Mouse (Mus musculus): ENCODE results near the gene Gtpbp10.

Gene Gtpbp10

DNA sequence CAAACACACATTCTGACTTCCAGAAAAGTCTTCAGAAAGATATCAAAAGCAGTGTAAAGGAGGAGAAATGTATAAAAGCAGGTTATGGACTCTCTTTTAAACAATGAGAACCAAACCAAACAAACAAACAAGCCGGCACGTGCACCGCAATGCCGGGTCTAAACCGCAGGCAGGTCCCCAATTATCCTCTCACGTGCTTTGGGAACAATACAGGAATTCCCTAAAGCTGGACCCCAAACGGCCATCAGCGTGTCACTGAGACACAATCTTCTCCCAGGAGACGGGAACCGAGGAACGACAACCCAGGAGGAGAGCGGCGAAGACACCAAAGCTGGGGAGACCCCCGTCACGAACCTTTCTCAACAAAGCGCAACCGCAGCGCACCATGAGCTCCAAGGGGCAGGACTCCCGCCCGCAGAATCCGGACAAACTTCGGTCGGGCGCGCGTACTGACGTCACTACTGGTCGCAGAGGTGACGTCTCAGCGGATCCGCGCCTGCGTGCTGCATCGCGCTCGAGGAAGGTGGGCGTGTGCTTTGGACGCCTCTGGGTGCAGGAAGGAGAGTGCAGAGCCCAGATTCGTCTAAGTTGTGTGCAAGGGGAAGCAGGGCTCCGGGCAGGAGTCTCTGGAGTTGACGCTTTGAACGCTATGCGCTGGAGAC is at the start of gene Gtpbp10:
TSS of gene Gtpbp10 (minus strand) at position 460 of the 662 bp plus-strand sequence.
- DNase-seq (ENCODE audit: low read depth, low spot score) = peak; percentile 97

DNA sequence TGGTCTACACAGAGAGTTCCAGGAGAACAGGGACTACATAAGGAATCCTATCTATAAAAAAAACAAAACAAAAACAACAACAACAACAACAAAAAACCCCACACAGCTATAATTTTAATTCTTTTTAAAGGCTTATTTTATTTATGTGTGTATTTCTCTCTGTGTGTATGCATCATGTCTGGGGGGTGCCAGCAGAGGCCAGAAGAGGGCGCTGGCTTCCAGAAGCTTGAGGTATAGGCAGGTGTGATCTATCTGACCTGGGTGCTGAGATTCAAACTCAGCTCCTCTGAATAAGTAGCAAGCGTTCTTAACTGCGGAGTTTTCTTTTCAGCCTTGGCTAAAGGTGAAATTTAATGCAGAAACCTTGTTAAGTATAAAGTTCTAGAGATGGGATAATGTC is 28.3 kb upstream of the Gtpbp10 start:
- DNase-seq (ENCODE audit: low read depth, low spot score) = peak; percentile 56

DNA sequence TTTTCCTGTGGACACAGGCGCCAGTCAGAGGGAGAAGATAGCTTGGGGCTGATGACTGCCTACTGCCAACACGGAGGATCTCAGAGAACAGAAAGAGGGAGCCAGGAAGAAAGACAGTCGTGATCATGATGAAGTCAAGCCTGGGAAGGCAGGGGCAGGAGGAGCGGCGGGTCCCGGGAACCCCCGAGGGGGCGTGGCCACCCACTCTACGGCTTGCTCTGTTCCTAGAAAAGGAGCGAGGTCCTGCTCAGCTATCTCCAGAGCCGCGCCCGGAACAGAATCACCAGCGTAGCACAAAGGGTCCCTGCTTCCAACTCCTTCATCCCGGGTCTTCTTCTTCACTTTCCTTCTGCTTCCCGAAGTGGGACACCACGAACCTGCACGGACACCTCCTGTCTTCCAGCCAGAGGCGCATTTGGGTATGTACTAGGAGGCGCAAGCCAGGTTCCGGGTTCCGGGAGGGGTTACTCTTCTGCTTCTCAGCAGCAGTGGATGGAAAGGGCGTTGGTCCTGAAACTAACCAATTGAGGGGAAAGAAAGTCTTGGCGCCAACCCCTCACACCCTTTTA is 14.5 kb upstream of the Gtpbp10 start, which contains the start of gene Gm8773:
TSS of gene Gm8773 (plus strand) at position 51 of the 569 bp plus-strand sequence.
- DNase-seq (ENCODE audit: low read depth, low spot score) = peak; percentile 68

DNA sequence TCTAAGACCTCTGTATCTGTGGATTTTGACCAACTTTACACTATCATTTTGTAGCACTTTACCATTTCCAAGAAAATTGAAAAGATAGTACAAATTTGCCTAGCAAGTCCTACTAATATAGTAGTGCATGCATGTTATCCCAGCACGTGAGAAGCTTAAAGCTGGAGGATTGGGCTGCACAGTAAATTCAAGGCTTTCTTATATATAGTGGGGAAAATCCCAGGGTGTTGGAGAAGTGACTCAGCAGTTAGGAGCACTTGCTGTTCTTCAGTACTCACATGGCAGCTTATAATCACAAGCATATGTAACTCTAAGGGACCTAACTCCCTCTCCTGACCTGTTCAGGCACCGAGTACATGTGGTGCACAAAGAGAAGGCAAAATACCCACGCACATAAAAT is 3.1 kb upstream of the Gtpbp10 start:
- DNase-seq (ENCODE audit: low read depth, low spot score) = no peak

DNA sequence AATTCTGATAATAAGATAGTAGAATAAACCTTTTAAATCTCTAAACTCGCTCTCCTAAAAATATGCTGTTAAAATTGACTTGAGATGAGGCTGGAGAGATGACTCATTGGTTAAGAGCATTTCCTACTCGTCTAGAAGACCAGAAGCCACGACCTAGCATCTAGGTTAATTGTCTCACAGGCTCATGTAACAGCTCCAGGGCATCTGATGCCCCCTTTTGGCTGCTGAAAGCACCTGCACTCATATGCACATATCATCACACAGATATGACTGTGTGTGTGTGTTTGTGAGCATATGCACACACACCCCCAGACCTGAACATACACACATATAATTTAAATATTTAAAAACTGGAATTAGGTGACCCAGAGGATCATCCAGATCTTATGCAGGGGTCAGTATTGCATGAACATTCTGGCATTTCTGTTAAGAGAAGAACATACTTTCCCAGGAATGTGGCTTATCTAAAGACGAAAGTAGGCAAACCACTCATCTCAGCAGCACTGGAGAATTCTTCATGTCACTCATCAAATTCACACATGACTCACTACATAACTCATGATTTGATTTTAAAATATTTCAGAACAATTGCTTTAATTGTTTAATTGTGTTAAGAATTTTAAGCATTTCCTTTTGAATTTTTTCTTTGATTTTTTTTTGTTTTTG is 1.8 kb upstream of the Gtpbp10 start:
- DNase-seq (ENCODE audit: low read depth, low spot score) = peak; percentile 61

DNA sequence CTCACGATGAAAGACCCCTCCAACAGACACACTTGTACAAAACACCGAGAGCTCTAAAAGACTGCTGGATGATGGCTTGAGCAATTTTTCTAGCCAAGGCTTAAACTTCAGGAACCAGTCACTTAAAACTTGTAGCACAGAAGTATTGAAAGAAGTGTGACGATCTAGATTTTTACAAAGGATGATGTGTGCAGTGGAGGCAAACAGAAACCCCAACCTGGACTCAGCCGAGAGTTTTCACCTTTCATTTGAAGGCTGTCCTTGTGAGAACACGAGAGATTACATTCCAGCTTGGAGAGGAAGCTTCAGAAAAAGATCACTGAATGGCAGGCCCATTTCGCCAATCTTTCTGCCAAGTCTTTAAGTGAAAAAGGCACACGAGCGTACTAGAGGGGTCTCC is 460 bp upstream of the Gtpbp10 start:
- no peak for DNase-seq (ENCODE audit: low read depth, low spot score)

DNA sequence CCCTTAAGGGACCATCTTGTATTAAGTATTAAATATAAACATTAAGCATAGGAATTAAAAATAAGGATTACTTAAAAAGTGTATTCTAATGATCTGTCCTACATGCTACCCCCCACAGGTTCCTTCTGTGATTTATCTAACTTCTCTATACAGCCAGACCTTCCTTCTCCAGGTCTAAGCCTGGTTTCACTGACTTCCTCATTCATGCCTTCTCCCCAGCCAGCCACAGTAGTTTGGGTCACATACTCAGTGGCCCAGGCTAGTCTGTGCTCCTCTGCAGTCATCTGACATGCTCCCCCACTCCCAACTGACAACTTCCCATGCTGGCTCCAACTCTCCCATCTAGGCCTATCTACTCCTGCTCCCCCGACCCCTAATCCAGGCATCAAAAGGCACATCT is 8.2 kb downstream of the Gtpbp10 start:
- DNase-seq (ENCODE audit: low read depth, low spot score) = no peak

DNA sequence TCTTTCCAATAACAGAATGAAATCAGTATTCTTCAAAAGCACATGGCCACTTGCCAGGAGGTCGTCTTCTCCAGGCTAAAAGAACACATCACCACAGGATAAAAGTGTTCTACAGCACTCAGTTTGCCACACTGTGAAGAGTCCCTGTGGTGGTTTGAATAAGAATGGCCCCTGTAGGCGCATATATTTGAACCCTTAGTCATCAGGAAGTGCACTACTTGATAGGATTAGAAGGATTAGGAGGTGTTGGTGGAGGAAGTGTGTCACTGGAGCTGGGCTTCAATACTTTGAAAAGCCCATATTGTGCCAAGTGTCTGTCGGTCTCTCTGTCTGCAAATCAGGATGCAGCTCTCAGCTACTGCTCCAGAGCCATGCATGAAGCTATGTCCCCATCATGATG is 19.0 kb downstream of the Gtpbp10 start:
- DNase-seq (ENCODE audit: low read depth, low spot score) = peak; percentile 12

DNA sequence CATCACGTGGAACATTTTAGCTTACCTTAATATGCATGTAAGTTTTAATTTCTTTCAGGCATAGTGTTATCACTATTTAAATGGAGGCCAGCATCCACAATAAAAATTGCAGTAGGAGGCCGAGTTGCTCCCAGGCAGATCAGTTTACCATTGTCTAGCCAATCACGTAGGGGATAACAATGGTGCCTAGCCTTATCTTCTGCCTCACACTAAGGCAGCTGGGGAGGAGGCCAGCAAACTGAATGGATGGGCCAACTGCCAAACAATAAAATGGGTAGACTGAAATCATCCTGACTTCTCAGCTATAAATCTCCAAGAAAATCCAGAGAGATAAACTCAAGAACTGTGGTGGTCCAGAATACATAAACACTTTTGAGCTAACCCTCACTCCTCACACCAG is 19.6 kb downstream of the Gtpbp10 start:
- no peak for DNase-seq (ENCODE audit: low read depth, low spot score)

DNA sequence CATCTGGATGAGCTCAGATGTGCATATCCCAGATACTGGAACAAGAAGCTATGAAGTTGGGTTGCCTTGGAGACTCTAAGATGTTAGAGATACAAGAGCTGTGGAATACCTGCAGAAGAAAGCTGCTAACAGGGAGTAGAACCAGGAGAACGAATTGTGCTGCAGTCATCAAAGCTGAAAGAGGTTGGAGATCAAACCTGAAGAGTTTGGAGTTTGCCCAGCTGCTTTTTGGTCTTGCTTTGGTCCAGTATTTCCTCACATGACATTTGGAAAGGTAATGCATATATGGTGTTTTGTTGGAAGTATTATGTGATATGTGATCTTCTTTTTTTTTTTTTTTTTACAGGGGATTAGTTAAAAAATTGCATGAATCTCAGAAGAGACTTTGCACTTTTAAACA is 23.2 kb downstream of the Gtpbp10 start:
- DNase-seq (ENCODE audit: low read depth, low spot score) = no peak

DNA sequence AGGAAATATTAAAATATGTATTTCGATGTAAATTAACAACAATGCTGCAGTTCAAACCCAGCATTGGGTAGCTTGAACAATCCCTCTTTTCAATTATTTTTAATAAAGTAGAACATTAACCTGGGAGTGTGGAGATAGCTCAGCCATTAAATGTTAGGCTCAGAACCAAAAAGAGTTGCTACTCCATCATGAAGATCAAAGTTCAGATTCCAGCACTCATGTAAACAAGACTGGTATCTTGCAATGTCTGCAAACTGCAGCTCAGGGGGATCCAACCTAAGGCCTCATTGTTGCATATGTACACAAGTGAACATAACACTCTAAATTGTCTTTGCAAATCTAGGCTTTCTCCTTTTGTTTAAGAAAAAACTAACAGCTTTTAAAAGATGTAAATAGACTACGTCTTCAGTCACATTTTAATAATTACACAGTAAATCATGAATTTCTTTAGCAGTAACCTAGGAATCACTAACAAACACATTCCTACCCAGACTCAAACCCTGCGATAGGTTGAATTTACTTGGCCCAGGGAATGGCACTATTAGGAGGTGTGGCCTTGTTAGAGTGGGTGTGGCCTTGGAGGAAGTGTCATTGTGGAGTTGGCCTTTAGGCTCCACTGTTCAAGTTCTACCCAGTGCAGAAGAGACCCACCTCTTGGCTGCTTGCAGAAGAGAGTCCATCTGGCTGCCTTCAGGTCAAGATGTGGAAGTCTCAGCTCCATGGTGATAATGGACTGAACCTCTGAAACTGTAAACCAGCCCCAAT is 25.5 kb downstream of the Gtpbp10 start:
- DNase-seq (ENCODE audit: low read depth, low spot score) = peak; percentile 17

DNA sequence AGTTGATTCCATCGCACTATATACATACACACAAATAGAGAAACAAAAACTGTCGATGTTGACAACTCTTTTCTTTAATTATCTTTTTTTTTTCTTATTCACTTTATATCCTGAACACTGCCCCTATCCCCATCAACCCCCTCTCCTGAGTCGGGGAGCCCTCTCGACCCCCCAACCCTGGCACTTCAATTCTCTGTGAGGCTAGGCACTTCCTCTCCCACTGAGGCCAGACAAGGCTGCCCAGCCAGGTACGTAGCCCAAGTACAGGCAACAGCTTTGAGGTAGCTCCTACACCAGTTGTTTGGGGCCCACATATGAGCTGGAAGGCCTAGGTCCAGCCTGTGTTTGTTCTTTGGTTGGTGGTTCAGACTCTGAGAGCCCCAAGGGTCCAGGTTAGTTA is 43.9 kb downstream of the Gtpbp10 start:
- no peak for DNase-seq (ENCODE audit: low read depth, low spot score)

DNA sequence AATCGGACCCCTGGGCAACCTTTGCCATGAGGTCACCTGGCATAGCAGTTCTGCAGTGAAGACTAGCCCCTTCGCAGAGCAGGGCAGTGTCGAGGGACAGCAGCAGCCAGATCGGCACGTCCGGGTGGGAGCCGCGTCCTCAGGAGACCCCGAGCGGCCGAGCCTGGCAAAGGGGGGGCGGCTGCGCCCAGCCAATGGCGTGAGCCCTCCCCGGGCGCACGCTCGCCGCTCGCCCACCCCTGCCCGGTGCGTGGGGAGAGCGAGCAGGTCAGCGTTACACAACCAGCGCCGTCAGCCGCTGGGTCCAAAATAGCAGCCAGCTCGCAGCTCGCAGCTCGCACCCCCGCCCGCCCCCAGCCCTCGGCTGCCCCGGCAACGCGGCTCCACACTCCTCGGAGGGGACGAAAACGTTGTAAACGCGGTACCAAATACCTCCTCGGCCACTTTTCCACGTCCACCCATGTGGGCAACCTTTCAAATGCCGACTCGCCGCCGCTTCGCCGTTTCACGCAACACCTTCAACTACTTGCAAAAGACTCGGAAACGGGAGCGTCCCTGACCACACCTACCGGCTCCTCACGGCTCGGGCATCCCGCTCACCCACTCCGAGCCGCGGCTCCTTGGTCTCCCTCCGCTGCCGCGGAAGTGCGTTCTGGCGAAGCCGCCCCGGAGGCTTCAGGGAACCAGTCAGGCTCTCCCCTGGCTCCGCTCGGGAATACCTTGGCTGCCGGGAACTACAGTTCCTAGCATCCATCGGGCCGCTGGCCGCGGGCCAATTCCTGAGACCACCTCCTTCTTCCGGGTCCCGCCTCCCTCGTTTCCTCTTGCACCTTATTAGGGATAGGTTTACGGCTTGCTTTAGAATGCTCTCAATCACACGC is 44.9 kb downstream of the Gtpbp10 start, which contains the start of gene Cldn12:
TSS of gene Cldn12 (minus strand) at position 763 of the 881 bp plus-strand sequence.
- peak; percentile 97 for DNase-seq (ENCODE audit: low read depth, low spot score)

DNA sequence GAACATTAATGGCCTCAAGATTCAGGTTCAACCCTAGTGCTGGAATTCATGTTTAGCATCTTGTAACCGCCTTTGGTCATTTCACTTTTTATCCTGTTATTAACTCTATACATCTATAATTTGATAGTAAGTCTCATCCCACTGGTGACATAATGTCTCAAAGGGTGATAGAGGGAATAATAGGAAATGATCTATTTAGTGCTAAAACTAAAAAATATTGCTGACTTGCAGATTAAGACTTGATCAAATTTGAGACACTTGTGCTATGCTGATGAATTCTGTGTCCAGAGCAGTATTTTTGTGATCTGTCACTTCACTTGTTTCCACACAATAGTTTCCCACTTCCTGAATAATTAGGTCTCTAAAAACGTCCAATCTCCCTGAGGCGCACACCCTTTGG is 47.9 kb downstream of the Gtpbp10 start:
- DNase-seq (ENCODE audit: low read depth, low spot score) = no peak

DNA sequence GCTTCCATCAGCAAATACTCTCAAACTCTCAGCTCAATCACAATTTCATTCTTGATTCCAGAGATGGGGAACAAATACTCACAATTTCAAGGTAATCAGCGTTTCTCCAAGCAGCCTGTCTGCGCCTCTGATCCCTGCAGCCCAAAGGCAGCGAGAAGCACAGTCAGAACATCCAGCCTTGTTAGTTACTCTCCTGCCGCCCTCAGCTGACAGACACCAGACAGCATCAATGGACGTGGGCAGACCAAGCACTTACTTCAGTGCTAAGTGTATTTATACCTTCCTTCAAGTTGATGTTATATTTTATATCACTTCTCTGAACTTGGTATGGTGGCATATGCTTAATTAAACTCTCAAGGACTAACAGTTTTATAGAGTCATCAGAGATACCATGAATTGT is 48.3 kb downstream of the Gtpbp10 start:
- no peak for DNase-seq (ENCODE audit: low read depth, low spot score)

DNA sequence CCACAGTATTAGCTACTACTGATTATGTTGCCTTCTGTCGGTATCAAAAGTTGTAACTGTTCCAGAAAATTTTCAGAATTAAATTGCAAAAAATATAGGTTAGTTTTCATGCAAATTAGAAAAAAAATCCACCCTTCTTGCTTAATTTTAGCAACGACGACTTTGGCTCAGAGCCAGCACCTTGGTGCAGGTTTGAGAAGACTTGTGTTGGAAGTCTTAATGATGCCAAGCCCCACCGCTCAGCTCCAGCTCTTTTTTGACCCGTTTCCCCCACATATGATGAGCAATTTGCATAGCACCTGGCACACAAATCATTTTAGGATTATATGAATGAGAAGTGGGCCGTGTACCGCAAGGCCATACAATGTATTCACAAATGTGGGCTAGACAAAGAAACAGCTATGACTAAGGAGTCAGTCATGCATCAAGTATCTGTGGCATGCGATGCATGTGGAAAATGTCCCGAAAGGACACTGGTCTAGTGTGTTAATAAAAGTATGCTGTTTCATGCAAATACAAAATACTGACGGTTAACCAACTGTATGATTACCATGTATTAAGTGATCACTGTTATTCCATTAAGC is 48.9 kb downstream of the Gtpbp10 start:
- no peak for DNase-seq (ENCODE audit: low read depth, low spot score)

DNA sequence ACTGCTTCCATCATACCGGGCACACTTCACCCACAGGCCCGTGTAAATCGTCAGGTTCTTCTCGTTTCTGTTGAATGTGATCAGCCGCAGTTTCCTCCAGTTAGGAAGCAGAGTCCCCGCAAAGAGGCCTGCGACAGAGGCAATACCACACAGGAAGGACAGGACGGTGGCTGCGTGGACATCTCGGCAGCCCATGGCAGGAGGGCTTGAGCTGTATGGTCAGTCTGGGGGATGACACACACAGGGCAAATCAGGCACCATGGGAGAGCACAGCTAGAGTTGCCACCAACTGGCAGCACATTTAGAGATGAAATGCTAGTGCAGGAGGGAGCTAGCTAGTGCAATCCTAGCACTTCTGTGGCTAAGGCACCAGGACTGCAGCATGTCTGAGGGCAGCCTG is 51.1 kb downstream of the Gtpbp10 start:
- DNase-seq (ENCODE audit: low read depth, low spot score) = no peak

DNA sequence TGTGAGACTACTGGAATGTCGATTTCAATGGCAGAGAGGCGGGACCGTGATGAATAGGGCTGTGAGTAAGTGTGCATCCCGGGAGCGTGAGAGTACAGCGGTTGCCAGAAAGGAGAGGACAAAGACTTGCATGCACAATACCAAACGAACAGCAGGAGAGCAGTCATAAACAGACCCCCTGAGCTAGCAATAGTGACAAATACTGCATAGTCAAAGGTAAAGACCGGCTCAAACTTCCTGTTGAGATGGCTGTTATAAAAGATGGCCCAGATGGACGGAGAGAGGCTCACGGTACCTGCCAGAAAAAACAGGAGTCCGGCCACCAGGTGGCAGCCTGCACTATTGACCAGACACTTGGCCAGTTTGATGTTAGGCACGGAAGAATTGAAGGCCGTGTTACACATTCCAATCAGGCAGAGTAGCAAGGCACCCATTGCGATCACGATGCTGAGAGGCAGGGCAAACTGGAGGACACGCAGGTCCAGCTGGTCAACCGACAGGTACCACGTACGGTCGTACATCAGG is 51.6 kb downstream of the Gtpbp10 start:
- DNase-seq (ENCODE audit: low read depth, low spot score) = peak; percentile 87

DNA sequence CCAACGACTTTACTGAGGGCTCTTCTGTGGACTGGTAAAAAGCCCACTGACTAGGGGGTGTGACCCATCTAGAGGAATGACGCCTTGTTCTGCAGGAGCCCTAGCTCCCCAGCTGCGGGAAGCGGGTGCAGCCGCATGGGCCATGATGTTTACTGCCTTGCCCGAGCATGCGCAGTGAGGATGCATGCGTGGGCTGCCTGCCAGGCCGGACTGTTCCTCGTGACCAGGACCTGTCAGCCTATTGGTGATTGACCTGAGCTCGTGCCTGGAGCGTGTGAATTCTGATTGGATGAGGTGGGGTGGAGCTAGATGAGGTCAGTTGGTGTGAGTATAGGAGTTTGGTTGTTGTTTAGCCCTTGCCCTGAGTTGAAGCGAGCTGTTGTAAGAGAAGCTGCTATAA is 54.9 kb downstream of the Gtpbp10 start:
- DNase-seq (ENCODE audit: low read depth, low spot score) = peak; percentile 97

DNA sequence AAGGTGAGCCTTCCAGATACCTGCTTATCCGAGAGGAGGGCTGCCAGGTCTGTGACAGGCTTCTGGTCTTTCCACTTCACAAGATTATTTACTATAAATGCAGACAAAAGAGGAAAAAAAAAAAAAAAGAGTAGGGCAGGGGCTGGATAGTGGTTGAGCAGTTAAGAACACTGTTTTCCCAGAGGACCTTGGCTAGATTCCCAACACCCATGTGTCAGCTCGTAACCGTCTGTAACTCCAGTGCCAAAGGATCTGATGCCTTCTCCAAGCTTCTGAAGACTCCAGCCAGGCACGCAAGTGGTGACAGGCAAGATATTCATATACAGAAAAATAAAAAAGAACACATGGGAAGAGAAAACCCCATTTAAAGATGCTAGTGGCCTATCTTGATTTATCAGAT is 56.0 kb downstream of the Gtpbp10 start:
- no peak for DNase-seq (ENCODE audit: low read depth, low spot score)

DNA sequence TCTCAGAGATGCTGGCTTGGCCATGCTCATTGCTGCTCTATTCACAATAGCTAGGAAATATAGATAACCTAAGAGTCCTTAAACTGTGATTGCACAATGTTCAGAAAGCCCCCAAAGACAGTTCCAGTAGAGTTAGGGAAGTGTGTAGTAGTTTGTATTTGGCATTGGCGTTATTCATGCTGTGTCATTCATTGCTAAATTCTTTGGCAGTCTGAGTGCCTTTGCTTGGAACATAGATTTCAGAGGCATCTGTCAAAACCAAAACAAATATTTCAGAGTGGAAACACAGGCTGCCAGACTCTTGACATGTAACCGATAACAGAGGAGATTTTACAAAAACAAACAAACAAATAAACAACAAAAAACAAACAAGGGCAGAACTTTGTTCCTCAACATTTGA is 57.8 kb downstream of the Gtpbp10 start:
- no peak for DNase-seq (ENCODE audit: low read depth, low spot score)

All from ZHBTc4 (cell line).